Mouse (Mus musculus) gastrocnemius, adult 2 months (tissue): ENCODE measurements around the gene Ccrl2. TPM values are rescaled to one million over a fixed set of nuclear protein-coding genes. Genes with fewer than 3 reads are reported as not detected.

ENCODE experiments used
- DNase-seq: peaks from one replicate; pipeline ENCODE4 v3.0.0; 2022
- H3K27ac ChIP-seq: fragments of 200-600 bp; 2 replicates; pipeline ENCODE4 v1.8.1; 2022; ENCODE audit warnings: mild to moderate bottlenecking
- H3K4me3 ChIP-seq: fragments of 200-600 bp; 2 replicates; pipeline ENCODE4 v1.8.1; 2022; ENCODE audit warnings: mild to moderate bottlenecking, moderate library complexity
- CTCF ChIP-seq: fragments of 200-600 bp; IDR thresholded peaks from 2 replicates; pipeline ENCODE4 v1.8.1; 2022; ENCODE audit warnings: antibody characterized with exemption, mild to moderate bottlenecking, moderate library complexity
- intact Hi-C: fragments of 180-260 bp; cut with DNase I; formaldehyde crosslinking; loops from one replicate; pipeline ENCODE4 v1.15.1; 2025
- total RNA-seq, 2 experiments: library from RNA; stranded (reverse); gene quantifications; 2 replicates each; pipeline ENCODE4 v1.2.3; 2021

Ccrl2 gene
- total RNA-seq, 2 experiments from 2014 or later = 3.1 to 4.0 TPM

DNA sequence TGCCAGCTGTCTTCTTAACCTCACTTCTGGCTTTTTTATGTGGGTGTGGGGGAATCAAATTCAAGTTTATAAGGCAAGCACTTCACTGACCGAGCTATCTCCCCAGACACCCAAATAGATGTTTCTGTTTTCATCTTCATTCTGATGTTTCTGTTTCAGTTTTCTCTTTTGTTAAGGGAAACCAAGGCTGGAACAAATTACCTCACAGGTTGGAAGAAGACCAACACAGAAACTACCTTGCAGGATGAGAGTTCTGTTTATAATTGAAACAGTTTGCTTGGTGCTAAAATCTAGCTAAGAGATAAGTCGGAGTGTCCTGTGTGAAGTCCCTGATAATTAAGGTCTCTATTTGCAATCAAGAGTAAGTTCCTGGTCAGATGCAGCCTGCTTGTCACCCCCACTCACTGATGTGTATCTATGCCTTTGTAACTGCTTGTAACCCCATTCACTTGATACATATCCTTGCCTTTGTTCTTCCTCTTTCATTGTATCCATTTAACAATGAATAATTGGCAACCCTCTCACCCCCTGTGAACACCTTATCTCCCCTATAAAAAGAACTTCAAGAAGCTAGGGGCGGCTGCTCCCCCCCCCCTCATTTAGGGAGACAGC lies 29.8 kb upstream of the Ccrl2 start:
- Histone ChIP-seq H3K27ac (no peak overlapping the region), H3K4me3 (no peak overlapping the region)
- TF ChIP-seq CTCF = no peak
- no peak for DNase-seq
- intact Hi-C loops = no loop called here

DNA sequence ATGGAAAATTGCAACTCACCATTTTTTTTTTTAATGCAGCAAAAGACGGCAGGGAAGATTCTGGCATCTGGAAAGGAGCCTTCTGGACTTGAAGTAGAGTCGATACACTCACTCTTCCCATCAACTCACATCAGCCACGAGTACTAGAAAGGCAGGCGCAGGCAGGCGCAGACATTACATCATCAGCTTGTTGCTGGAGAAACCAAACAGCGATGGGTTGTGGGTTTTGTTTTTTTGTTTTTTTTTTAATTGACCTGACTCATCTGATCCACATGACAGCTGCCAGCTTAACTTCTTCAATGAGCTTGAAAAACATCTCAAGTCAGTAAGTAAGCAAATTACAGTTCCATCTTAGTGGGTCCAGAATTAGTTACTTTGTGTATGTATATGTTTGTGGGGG lies 28.8 kb upstream of the Ccrl2 start:
- H3K4me3 ChIP-seq = no peak overlapping the region
- TF ChIP-seq CTCF = no peak
- intact Hi-C loops = no loop called here
- H3K27ac ChIP-seq = no peak overlapping the region
- DNase-seq = no peak

DNA sequence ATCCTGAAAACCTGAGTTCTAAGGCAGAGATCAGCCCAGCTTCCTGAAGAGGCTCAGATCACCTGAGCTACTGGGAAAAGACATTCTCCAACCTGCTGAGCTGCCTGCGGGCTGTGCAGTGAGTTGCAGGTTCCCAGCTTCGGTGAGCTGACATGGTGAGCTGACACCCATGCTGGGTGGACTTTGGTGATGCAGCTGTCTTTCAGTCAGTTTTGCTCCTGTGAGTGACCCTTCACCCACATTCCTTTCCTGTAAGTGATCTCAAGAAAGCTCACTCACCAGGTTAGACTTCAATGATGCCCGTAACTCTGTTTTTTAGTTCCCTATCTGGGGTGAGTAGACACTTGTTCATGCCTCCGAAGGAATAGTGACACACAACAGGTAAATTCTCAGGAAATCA lies 28.0 kb upstream of the Ccrl2 start:
- intact Hi-C loops = no loop called here

DNA sequence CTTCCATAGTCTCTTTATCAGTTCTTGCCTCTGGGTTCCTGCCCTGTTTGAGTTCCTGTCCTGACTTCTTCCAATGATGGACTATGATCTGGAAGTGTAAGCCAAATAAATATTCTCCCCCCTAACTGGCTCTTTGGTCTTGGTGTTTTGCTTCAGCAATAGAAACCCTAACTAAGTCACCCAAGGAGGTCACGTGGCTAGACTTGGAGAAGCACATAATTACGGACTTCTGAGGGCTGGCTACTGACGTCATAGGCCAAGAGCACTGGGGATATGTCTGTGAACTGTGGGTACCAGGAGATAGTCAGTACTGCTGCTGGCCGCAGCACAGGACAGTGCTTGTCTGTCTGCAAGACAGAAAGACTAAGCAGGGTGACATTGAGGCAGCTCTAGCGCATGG lies 24.4 kb upstream of the Ccrl2 start:
- no peak for TF ChIP-seq CTCF
- H3K4me3 ChIP-seq = no peak overlapping the region
- intact Hi-C loops = no loop called here
- no peak for DNase-seq
- H3K27ac ChIP-seq = no peak overlapping the region

More for the DNA sequence above, 28.0 kb upstream of the Ccrl2 start:
- Histone ChIP-seq H3K4me3 (no peak overlapping the region), H3K27ac (no peak overlapping the region)
- DNase-seq = no peak
- TF ChIP-seq CTCF = no peak

DNA sequence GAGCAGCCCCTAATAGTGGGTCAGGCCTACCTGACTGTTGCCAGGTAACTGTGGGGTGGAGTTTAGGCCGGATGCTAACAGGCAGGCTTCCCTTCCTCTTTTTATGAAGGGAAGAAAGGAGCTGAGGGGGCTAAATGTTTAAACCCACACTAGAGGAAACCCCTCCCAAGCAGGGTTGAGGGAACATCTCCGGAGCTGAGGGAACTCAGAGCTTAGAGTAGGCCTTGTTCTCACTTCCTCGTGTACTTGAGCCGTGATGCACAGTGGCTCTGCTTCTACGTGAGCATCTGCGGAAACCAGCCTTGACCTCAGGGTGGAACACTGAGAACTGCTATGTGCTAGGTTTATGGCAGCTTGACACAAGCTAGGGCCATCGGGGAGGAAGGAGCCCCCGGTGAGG lies 23.5 kb upstream of the Ccrl2 start:
- TF ChIP-seq CTCF = no peak
- DNase-seq = no peak
- Histone ChIP-seq H3K27ac (no peak overlapping the region), H3K4me3 (no peak overlapping the region)
- intact Hi-C loops = no loop called here

DNA sequence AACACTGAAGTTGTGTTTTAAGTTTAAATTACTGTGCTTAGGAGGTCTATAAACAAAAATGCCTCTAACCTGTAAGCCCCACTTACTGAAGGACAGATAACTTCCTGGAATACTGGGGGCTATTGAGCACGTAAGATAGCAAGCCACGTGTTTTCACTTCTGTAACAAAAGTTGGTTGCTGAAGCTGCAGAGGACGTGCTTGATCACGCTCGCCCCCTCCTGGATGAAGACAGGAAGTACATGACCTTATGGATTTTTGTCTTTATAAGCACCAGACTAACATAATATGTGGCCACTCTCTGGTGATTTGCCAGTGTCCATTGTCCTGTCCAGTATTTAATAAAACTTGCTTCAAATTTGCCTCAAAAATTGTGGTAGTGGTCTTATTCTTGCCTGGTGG lies 20.4 kb upstream of the Ccrl2 start:
- Histone ChIP-seq H3K27ac (no peak overlapping the region), H3K4me3 (no peak overlapping the region)
- no peak for DNase-seq
- intact Hi-C loops = no loop called here
- peak; percentile 45 for TF ChIP-seq CTCF

DNA sequence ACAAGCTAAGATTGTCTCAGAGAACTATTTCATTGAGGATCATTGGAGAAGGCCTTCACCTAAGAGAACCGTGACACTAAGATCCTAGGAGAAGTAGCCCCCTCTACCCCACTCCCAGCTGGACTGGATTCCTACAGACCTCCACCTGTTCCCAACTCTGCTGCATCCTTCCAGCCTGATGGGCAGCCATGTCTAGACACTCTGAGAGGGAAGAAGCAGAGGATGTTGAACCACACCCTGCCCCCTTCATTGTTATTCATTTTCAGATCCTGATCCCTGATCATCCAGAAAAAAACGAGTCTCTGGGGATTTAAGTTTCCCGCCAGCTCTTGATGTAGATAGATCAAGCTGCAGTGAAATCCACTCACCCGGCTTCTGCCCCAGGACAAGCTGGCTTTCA lies 15.7 kb upstream of the Ccrl2 start:
- TF ChIP-seq CTCF = no peak
- H3K27ac ChIP-seq = no peak overlapping the region
- no peak for DNase-seq
- H3K4me3 ChIP-seq = no peak overlapping the region
- intact Hi-C loops = loop anchor here (1.0 to 2.0 kb wide), 2 partner anchors 76 to 150 kb away; no protein-coding TSS in a partner anchor

DNA sequence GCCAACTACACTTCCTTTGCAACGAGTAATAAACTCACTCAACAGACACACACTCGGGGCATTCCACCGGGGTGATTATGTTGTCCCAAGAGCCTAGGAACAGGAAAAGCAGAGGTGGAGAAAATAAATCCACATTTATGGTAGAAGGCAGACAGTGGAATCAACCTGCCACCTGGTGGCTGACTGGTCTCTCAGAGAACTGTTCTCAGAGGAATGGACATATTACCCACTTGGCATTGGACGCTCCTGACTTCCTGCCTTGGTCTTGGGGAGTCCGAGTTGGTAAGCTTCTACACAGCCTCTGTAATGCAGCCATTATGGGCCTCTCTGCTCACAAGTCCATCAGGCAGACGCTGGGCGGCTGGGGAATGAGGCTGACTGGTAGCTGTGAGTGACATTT lies 14.9 kb upstream of the Ccrl2 start:
- Histone ChIP-seq H3K27ac (no peak overlapping the region), H3K4me3 (peak overlapping the region; percentile 35)
- peak; percentile 61 for DNase-seq
- peak; percentile 76 for TF ChIP-seq CTCF
- intact Hi-C loops = loop anchor here (1.0 to 2.0 kb wide), 2 partner anchors 75 to 149 kb away; no protein-coding TSS in a partner anchor

DNA sequence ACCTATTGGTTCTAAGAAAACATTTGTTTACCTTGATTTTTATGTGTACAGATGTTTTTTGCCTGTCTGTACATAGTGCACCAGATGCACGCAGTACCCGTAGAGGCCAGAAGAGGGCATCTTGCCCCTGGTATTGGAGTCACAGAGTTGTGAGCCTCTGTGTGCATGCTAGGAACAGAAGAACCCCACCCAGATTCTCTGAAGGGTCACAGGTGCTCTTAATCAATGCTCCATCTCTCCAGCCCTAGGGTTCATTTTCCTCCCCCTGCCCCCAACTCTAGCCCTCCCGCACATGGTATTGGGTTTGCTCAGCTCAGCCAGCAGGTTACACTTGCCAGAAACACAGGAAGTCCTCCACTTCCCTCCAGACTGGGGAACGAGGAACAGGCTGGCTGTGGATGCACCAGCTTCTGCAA lies 13.2 kb upstream of the Ccrl2 start:
- TF ChIP-seq CTCF = peak; percentile 79
- no peak overlapping the region for H3K4me3 ChIP-seq
- intact Hi-C loops = no loop called here
- DNase-seq = peak; percentile 65
- 0 out of 2 replicates have a peak overlapping the region, but pooled peaks have one; percentile 8 for H3K27ac ChIP-seq

DNA sequence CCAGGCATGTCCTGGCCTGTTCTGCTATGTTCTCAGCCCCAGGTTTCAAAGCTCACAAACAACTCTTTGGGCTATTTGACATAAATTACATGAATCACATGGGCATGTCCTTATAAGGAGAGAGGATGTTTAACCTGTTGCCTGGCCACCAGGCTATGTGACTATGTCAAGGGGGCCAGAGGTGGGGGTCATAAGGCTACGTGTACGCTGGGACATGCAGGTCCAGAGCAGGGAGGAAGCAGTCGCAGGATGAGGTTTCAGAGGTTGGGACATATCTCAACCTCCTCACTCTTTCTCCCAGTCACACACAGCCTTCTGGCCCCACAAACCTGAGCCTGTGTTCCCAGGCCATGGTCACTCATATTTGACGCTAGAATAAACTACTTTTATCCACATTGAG lies 9.7 kb upstream of the Ccrl2 start:
- H3K27ac ChIP-seq = no peak overlapping the region

DNA sequence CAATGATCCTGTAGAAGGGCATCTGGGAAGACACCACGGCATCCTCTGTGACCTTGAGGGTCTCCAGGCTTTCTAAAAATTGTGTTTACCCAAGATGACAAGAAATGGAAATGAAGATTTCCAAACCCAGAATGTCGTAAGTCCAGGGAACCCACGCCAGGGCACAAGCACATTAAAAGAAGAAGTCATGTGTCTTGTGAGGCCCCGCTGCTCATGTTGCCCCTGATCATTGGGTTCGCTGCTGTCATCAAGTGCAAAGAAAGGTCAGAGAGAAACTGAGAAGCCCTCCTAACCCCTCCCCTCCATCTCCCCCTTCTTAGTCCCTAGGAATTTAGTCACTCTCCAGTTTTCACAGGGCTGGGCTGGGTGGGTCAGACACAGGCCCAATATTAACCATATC lies 5.5 kb upstream of the Ccrl2 start:
- H3K27ac ChIP-seq = no peak overlapping the region
- intact Hi-C loops = no loop called here

More for the DNA sequence above, 9.7 kb upstream of the Ccrl2 start:
- no peak overlapping the region for H3K4me3 ChIP-seq
- TF ChIP-seq CTCF = no peak
- intact Hi-C loops = no loop called here
- no peak for DNase-seq

DNA sequence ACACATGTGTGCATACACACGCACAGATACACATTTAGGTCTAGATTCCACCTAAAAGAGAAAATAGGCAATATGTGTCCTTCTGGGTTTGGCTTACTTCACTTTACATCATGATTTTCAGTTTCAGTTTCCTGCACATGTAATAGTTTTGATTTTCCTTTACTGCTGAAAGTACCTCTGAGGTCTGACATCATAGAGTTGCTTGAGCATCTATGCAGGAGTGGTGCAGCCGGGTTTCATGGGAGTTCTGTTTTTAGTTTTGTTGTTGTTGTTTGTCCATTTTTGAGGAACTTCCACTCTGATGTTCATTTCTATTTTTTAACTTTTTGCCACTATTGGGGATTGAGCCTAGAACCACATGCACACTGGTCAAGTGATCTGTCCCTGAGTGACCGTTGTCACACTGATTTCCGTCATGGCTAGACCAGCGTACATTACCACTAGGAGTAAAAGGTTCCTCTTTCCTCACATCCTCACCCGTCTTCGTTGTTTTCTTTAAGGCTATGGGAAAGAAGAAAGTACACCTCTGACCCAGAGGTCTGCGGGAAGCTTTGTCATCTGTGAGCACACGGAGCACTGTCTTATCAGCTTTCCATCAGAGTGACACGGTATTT lies 1.7 kb upstream of the Ccrl2 start:
- no peak overlapping the region for H3K27ac ChIP-seq

More for the DNA sequence above, 5.5 kb upstream of the Ccrl2 start:
- no peak for DNase-seq
- H3K4me3 ChIP-seq = no peak overlapping the region
- no peak for TF ChIP-seq CTCF

DNA sequence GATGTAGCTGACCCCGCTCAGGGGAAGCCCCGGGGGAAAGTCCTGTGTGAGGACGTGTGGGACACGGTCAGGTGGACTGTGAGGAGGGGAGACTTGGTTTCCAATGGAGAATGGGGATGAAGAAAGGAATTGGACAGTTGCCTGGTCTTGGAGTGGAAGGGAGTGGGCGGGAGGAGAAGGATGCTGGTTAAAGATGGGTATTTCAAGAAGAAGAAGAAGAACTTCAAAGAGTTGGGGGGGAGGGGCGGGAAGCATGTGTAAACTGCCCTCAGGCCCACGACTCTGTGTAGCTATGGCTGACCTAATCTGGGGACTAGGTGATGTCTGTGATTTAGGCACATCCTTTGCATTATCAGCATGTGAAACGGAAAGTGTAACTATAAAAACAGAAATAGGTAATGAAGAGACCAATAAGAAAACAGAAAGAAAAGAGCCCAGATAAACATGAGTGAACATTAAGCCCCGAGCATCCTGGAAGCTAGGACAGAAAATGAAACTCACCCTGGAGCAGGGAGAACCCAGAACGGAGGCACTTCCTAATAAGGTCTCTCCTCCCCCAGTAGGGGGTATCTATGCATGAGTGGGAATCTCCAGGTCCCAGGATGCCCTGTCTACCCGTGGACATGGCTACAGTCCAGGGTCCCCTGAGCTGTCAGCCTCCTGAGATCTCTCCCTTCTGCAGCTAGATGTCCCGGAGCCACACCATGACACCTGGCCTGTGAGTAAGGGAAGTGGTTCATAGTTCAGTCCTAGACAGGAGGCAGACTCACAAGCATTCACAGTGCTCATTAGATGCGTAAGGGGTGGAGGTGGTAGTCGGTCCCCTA lies 438 bp upstream of the Ccrl2 start:
- Histone ChIP-seq H3K27ac (peak overlapping the region; percentile 94), H3K4me3 (peak overlapping the region; percentile 84)
- DNase-seq = peak; percentile 35
- no peak for TF ChIP-seq CTCF
- intact Hi-C loops = no loop called here

More for the DNA sequence above, 1.7 kb upstream of the Ccrl2 start:
- no peak overlapping the region for H3K4me3 ChIP-seq
- intact Hi-C loops = no loop called here
- no peak for DNase-seq
- no peak for TF ChIP-seq CTCF

DNA sequence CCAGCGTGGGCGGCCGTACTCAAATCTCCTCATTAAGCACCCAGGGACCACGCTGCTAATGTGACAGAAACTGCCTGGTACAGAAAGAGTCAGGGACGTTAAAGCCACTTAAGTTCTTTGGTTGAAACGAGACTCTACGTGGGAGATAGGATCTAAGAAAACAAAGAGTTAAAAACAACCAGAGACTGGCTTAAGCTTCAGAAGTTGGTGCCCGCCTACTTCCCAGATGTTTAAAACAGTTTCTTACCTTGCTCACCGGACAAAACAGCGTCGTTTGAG lies 861 bp downstream of the Ccrl2 start:
- H3K27ac ChIP-seq = peak overlapping the region; percentile 94

More for the DNA sequence above, 861 bp downstream of the Ccrl2 start:
- no peak for DNase-seq
- no peak for TF ChIP-seq CTCF
- H3K4me3 ChIP-seq = peak overlapping the region; percentile 84
- intact Hi-C loops = no loop called here
